Mouse (Mus musculus): ENCODE measurements around the gene Lgals9.
"Not testable (repeated sequence)": the region's sequence is repeated elsewhere in the genome, so short reads cannot be mapped to it uniquely, and the experiment has no call there.

DNA sequence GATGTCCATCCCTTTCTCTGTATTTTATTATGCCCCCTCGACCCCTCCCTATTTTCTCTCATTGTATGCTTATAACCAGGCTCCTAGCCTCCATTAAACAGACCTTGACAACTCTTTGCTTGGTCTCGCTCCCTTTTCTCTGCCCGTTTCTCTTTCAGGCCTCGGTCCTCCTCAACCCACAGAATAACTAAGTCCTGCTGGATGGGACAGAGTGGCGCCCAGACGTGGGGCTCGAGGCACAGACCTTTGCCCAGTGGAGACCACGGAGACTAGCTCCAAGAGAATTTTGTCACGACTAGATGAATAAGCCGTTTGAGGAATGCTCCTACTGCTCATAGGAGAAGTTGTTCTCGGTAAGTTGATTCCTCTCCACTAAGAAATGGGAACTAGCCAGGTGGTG lies 4.5 kb upstream of the Lgals9 start:
- TF ChIP-seq CTCF (IDR thresholded peaks at IDR 0.05; ENCODE audit: extremely low read depth, insufficient read length, insufficient replicate concordance, low read depth, low read length); POLR2A (IDR thresholded peaks at IDR 0.05; ENCODE audit: low read depth, low read length): not testable (repeated sequence)

Data from small intestine, adult 2 months (tissue).